Mouse (Mus musculus) heart, embryonic 10.5 days (tissue): ENCODE results near the gene Chtf18. TPM values are rescaled to one million over a fixed set of nuclear protein-coding genes. Genes with fewer than 3 reads are reported as not detected.
A peak's percentile ranks its signal among the peaks of the same experiment; 100 is the strongest.

Experiments used
- DNase-seq: peaks from one replicate; pipeline ENCODE4 v3.0.0-alpha.2; 2017; ENCODE audit warnings: low spot score
- H3K27ac ChIP-seq: fragments of 300-500 bp; sonication (generic); 2 replicates; pipeline ENCODE4 v1.5.1; 2016; ENCODE audit warnings: mild to moderate bottlenecking
- H3K27me3 ChIP-seq: fragments of 300-500 bp; sonication (generic); 2 replicates; pipeline ENCODE4 v1.6.1; 2016; ENCODE audit warnings: mild to moderate bottlenecking; ENCODE audit not compliant: poor library complexity, insufficient read depth, severe bottlenecking
- H3K36me3 ChIP-seq: fragments of 300-500 bp; sonication (generic); 2 replicates; pipeline ENCODE4 v1.6.1; 2016; ENCODE audit warnings: mild to moderate bottlenecking, moderate library complexity
- H3K4me1 ChIP-seq: fragments of 300-500 bp; sonication (generic); 2 replicates; pipeline ENCODE4 v1.6.1; 2016; ENCODE audit warnings: mild to moderate bottlenecking
- H3K4me3 ChIP-seq: fragments of 300-500 bp; sonication (generic); 2 replicates; pipeline ENCODE4 v1.5.1; 2016; ENCODE audit warnings: mild to moderate bottlenecking, moderate library complexity
- H3K9me3 ChIP-seq: fragments of 300-500 bp; sonication (generic); 2 replicates; pipeline ENCODE4 v1.6.1; 2016; ENCODE audit warnings: mild to moderate bottlenecking, moderate library complexity
- WGBS: fragments of 180-500 bp; shearing (Covaris S2); methylation state at CpG from one replicate; pipeline ENCODE4 v1.1.7; 2016; 5-methylcytosine and 5-hydroxymethylcytosine counted together
- polyA plus RNA-seq: library from polyadenylated mRNA; unstranded; fragments of >200 nt; fragmentation: Nextera tagmentation; extraction: Ambion mirVana; gene quantifications from 2 replicates; pipeline ENCODE4 v1.2.1, GENCODE M21; 2016

The Chtf18 gene
- polyA plus RNA-seq, 1 experiment from 2014 or later = 46.4 TPM

DNA sequence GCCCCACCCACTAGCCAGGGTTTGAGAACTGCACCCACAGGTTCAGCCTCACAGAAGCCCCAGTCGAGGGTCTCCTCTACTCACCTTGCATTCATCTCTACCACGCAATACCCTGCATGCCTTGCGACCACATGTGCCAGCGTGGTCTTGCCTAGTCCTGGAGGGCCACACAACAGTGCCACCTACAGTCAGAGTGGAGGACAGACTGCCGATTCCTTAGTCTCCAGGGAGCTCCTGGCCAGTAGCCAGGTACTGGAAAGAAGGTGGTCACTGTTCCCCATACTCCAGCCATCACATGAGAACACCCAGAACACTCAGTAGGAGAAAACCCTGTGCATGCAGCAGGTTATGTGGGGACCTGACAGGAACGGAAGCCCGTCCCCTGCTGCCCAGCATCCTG is 3.3 kb downstream of the Chtf18 start:
- Histone ChIP-seq H3K36me3 (peaks cover 56% of the 10 kb centered on the region), H3K27me3 (peaks cover 7% of the 10 kb centered on the region; the same call in 1 of the 2 replicates), H3K4me1 (peaks cover 22% of the 10 kb centered on the region), H3K4me3 (no peak overlapping the region), H3K9me3 (no peaks in the 10 kb centered on the region), H3K27ac (no peak overlapping the region)
- no peak for DNase-seq
- WGBS = 81% methylated on average over 7 of the region's 7 CpGs

DNA sequence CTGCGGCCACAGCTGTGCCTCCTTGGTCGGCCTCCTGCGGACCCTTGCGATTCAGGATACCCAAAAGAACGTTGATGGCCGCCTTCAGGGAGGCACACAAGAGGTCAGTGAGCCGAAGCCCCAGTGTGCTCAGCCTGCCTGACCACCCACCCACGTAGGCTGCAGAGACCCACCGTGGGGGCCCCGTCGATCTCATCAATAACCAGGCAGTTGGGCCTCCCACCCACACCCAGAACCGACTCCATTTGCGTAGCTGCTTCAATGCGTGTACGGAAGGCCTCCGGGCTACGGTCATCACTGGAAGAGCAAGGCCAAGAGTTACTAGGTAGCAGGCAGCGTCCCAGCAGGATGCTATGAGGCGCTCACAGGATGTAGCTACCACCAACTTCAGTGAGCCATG is 3.7 kb downstream of the Chtf18 start:
- no peak overlapping the region for H3K27ac ChIP-seq
- peaks cover 19% of the 10 kb centered on the region for H3K4me1 ChIP-seq
- peaks cover 60% of the 10 kb centered on the region for H3K36me3 ChIP-seq
- H3K27me3 ChIP-seq = peaks cover 11% of the 10 kb centered on the region
- WGBS = 92% methylated on average over 19 of the region's 19 CpGs
- DNase-seq = no peak
- no peaks in the 10 kb centered on the region for H3K9me3 ChIP-seq
- no peak overlapping the region for H3K4me3 ChIP-seq

DNA sequence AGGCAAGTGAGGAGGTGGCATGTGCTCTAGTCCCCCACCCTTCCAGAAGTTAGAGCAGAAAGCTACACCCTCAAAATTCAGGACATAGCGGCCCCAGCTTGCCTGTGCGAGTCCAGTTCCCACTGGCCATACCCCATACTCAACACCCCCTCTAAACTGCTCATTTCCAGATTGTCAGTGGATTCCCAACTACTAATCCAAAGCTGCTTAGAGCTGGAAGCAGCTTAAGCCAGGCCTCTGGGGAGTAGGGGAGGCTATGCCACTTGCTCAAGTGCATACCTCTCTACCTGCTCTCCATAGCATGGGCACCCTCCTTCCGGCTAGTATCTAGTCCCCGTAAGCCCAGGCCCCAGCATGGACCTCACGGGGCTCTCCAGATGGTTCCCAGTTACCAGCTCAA is 5.7 kb downstream of the Chtf18 start:
- Histone ChIP-seq H3K27me3 (peaks cover 31% of the 10 kb centered on the region), H3K36me3 (peaks cover 61% of the 10 kb centered on the region), H3K4me1 (peaks cover 22% of the 10 kb centered on the region), H3K27ac (no peak overlapping the region), H3K9me3 (no peaks in the 10 kb centered on the region), H3K4me3 (no peak overlapping the region)
- WGBS = 94% methylated on average over 5 of the region's 5 CpGs
- DNase-seq = no peak

- Histone ChIP-seq H3K4me1 (peaks cover 31% of the 10 kb centered on the region), H3K4me3 (peak overlapping the region; percentile 63), H3K27me3 (peaks cover 48% of the 10 kb centered on the region), H3K9me3 (no peaks in the 10 kb centered on the region), H3K27ac (peak overlapping the region; percentile 67), H3K36me3 (peaks cover 43% of the 10 kb centered on the region)
- WGBS = 6% methylated on average over 6 of the region's 6 CpGs
- no peak for DNase-seq
These were observed 9.5 kb downstream of the Chtf18 start for GRCm38 (mm10) chr17:25717691-25718090.

DNA sequence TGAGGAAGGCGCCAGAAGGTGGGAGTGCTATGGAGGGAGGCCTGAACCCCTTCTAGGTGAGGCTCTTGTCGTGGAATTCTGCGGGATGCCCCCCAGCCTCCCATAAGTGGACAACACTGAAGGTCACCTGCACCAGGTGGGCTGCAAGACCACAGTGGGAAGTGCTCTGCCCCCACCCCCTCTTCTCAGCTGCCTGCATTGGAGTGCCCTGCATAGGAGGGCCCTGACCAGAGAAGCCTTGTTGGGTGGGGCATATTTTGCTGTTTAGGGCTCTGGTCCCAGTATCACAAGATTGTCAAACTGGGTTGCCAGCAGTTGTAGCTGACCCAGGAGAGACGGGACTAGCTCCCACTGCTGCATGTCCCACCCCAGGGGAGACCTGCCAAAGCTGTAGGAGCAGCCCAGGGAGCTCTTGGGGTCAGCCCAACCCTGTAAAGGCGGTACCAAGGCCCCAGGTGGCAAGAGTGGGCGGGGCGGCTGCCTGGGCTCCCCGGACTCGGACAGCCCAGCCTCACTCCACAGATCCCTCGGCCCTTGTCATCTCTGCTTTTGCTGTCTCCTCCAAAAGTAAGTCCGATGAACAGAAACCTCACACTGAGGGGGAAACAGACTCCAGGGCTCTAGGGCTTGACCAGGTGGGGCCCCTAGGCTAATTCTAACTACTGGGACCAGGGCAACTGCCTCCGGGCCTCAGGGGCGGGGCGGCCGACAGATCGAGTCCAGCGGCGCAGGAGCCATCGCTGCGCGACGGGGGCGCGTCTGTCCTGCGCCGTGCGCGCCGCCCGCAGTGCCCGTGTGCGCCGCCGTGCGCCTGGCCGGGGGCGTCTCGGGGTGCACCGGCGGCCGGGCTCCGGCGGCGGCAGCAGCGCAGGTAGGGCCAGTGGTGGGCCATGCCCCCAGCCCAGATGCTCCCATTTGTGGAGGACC is 10.2 kb downstream of the Chtf18 start, which contains the start of gene Gng13:
Gng13 (plus strand) TSS at position 461 of the 927 bp plus-strand sequence.
- WGBS = 2% methylated on average over 45 of the region's 45 CpGs
- H3K9me3 ChIP-seq = no peaks in the 10 kb centered on the region

GRCm38 (mm10) chr17:25716130-25716529 is 11.1 kb downstream of the Chtf18 start:
- H3K9me3 ChIP-seq = no peaks in the 10 kb centered on the region
- H3K4me1 ChIP-seq = peaks cover 31% of the 10 kb centered on the region
- 8% methylated on average over 6 of the region's 6 CpGs for WGBS
- peaks cover 48% of the 10 kb centered on the region for H3K27me3 ChIP-seq
- peaks cover 27% of the 10 kb centered on the region for H3K36me3 ChIP-seq
- 0 out of 2 replicates have a peak overlapping the region, but pooled peaks have one; percentile 23 for H3K27ac ChIP-seq
- no peak for DNase-seq
- no peak overlapping the region for H3K4me3 ChIP-seq

More for the DNA sequence above, 10.2 kb downstream of the Chtf18 start, which contains the start of gene Gng13:
- H3K4me1 ChIP-seq = peaks cover 31% of the 10 kb centered on the region
- no peak for DNase-seq
- H3K36me3 ChIP-seq = peaks cover 36% of the 10 kb centered on the region
- H3K4me3 ChIP-seq = peak within 1 kb of the TSS; percentile 63
- H3K27me3 ChIP-seq = peaks cover 48% of the 10 kb centered on the region
- peak within 1 kb of the TSS; percentile 67 for H3K27ac ChIP-seq

DNA sequence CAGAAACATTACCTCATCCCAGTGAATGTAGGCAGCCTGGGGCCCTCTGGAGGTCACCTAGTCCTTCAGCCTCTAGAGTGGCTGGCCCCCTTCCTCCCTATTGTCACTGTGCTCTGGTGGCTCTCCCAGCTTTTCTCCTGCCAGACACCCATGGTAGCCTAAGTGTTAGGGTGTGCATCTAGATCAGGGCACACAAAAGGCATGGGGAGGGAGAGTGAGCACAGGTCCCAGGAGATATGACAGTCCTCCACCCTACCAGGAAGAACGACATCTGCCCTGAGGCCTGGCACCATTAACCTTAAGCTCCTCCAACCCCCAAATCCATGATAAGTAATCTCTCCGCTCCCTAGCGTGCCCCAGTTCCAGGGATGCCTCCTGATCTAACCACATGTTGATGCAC is 11.6 kb downstream of the Chtf18 start:
- 32% methylated on average over 3 of the region's 3 CpGs for WGBS
- Histone ChIP-seq H3K27me3 (peaks cover 48% of the 10 kb centered on the region), H3K4me3 (no peak overlapping the region), H3K27ac (no peak overlapping the region), H3K4me1 (peaks cover 31% of the 10 kb centered on the region), H3K36me3 (peaks cover 22% of the 10 kb centered on the region), H3K9me3 (no peaks in the 10 kb centered on the region)
- no peak for DNase-seq

- no peak overlapping the region for H3K27ac ChIP-seq
- peaks cover 10% of the 10 kb centered on the region for H3K4me1 ChIP-seq
- no peaks in the 10 kb centered on the region for H3K9me3 ChIP-seq
- no peak overlapping the region for H3K4me3 ChIP-seq
- no peaks in the 10 kb centered on the region for H3K36me3 ChIP-seq
- no peak for DNase-seq
- 63% methylated on average over 4 of the region's 4 CpGs for WGBS
- H3K27me3 ChIP-seq = peaks cover 13% of the 10 kb centered on the region; the same call in 1 of the 2 replicates
These were observed 16.1 kb downstream of the Chtf18 start for GRCm38 (mm10) chr17:25711136-25711535.

GRCm38 (mm10) chr17:25709994-25710393 is 17.2 kb downstream of the Chtf18 start:
- Histone ChIP-seq H3K36me3 (no peaks in the 10 kb centered on the region), H3K4me3 (no peak overlapping the region), H3K4me1 (no peaks in the 10 kb centered on the region), H3K9me3 (no peaks in the 10 kb centered on the region), H3K27me3 (peaks cover 2% of the 10 kb centered on the region; the same call in 1 of the 2 replicates), H3K27ac (no peak overlapping the region)
- WGBS = 82% methylated on average over 2 of the region's 2 CpGs
- no peak for DNase-seq

DNA sequence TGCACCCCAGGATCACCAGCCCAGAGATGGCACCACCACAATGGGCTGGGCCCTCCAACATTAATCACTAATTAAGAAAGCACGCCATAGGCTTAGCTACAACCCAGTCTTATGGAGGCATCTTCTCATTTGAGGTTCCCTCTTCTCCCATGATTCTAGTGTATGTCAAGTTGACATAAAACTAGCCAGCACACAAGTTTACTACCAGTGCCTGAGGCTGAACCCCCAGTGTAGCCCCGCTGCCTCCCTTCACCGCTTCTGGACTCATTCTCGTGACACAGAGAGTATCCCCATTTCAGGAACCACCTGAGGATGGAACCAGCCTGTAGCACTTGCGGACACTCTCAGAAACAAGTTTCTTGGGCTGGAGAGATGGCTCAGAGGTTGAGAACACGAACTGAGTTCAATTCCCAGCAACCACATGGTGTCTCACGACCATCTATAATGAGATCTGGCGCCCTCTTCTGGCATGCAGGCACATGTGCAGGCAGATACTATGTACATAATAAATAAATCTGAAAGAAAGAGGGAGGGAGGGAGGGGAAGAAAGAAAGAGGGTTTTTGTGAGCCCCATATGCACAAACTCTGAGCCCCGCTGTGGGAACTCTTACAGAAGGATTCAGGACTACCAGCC is 26.2 kb downstream of the Chtf18 start:
- no peak for DNase-seq
- no peak overlapping the region for H3K4me3 ChIP-seq
- H3K27ac ChIP-seq = no peak overlapping the region
- no peaks in the 10 kb centered on the region for H3K4me1 ChIP-seq
- no peaks in the 10 kb centered on the region for H3K9me3 ChIP-seq
- peaks cover 15% of the 10 kb centered on the region for H3K27me3 ChIP-seq
- H3K36me3 ChIP-seq = no peaks in the 10 kb centered on the region
- 58% methylated on average over 9 of the region's 9 CpGs for WGBS

- Histone ChIP-seq H3K36me3 (no peaks in the 10 kb centered on the region), H3K9me3 (no peaks in the 10 kb centered on the region), H3K4me3 (no peak overlapping the region), H3K27ac (no peak overlapping the region), H3K27me3 (peaks cover 15% of the 10 kb centered on the region), H3K4me1 (no peaks in the 10 kb centered on the region)
- peak; percentile 87 for DNase-seq
- 13% methylated on average over 7 of the region's 7 CpGs for WGBS
These were observed 28.8 kb downstream of the Chtf18 start for GRCm38 (mm10) chr17:25698446-25698845.

DNA sequence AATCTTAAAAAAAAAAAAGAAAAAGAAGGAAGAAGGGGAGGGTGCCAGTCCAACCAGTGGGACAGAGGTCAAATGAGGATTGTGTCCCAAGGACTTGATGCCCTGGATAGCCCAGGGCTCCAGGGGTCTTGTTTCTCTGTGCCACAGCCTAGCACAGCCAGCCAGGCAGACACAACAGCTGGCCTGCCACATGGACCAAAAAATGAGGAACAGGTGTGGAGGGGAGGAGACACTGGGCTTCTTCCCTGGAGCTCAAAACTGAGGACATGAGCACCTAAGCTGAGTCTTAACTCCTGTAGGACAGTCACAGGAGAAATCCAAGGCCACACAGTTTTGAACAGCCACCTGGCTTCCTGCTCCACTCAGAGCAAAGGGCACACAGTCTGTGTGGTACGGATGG is 31.0 kb downstream of the Chtf18 start:
- Histone ChIP-seq H3K4me3 (no peak overlapping the region), H3K9me3 (no peaks in the 10 kb centered on the region), H3K4me1 (no peaks in the 10 kb centered on the region), H3K27me3 (peaks cover 15% of the 10 kb centered on the region), H3K27ac (no peak overlapping the region), H3K36me3 (no peaks in the 10 kb centered on the region)
- 24% methylated on average over 1 of the region's 1 CpGs for WGBS
- no peak for DNase-seq

- H3K27me3 ChIP-seq = peaks cover 42% of the 10 kb centered on the region
- no peak overlapping the region for H3K27ac ChIP-seq
- no peak for DNase-seq
- WGBS = 67% methylated on average over 4 of the region's 4 CpGs
- no peaks in the 10 kb centered on the region for H3K4me1 ChIP-seq
- H3K9me3 ChIP-seq = no peaks in the 10 kb centered on the region
- H3K36me3 ChIP-seq = no peaks in the 10 kb centered on the region
- no peak overlapping the region for H3K4me3 ChIP-seq
These were observed 38.3 kb downstream of the Chtf18 start for GRCm38 (mm10) chr17:25688922-25689321.
